Mouse (Mus musculus): ENCODE data around the gene 4921524J17Rik.

GRCm38 (mm10) chr8:85479710-85480109 is 47.1 kb upstream of the 4921524J17Rik start:
- TF ChIP-seq CTCF (IDR thresholded peaks at IDR 0.05; ENCODE audit: low read depth, low read length) (no peak), POLR2AphosphoS5 (IDR thresholded peaks at IDR 0.05; ENCODE audit: insufficient replicate concordance, low read depth, low read length) (no peak)
